In the genomic region with DNA sequence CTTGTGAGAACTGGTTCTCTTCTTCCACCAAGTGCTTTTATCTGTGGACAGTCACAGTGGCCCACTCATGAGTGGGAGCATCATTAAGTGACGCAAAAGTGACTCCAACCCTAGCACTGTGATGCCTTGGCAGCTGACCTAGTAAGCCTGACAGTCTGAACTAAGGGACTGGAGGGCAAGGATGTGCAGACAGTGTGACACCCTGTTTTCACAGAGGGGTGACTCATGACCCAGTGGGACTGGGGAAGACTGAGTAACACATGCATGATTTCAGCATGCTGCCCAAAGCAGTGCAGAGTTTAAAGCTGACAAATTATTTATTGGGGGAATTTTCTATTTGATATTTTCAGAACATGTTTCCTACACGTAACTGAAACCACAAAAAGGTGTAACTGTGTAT, we compare ENCODE assay signal across 36 mouse cellular contexts. TPM values are rescaled to one million over a fixed set of nuclear protein-coding genes. Genes with fewer than 3 reads are reported as not detected.
A peak's percentile ranks its signal among the peaks of the same experiment; 100 is the strongest.
DNase-seq lines count a peak whose midpoint lies in the region; ATAC-seq lines count a peak whose summit lies in the region.
"Had no signal": no experiment of that assay in that cellular context is flagged by ENCODE, and none has a peak within 500 bp of the region (broad histone marks: within the 10 kb centered on the region; RNA-seq: fewer than 3 reads in every experiment).

No protein-coding gene starts in this region.

- peak; percentile 78 for DNase-seq in adrenal gland, adult 2 months
- no peak for DNase-seq in adrenal gland, postnatal 4 days (ENCODE audit: low spot score in 2 of 2)
- peak; percentile 26 for DNase-seq in 416B (ENCODE audit: low read depth)
- peak; percentile 57 to 67 for DNase-seq in adrenal gland, postnatal 36 days
- no peak for DNase-seq in retina, postnatal 1 day
- DNase-seq in right cerebral cortex, postnatal 25 days: no peak
- DNase-seq: cerebellum, adult 8-10 months; gastrocnemius, postnatal 14 days; heart, adult 11 months; kidney, adult 9 months; kidney, postnatal 25 days; liver, embryonic 13.5 days; thymus, adult 18-20 months had no signal

- ATAC-seq in activated CD4-positive, CD25-positive, alpha-beta regulatory T cell, adult 4 months: peak; percentile 10
- no peak for ATAC-seq in erythroblast, adult 5-6 weeks (replicated peaks; ENCODE audit: low FRiP score, poor library complexity, severe bottlenecking)
- ATAC-seq: forebrain, embryonic 16.5 days; hindbrain, embryonic 16.5 days; intestine, embryonic 16.5 days; midbrain, embryonic 16.5 days had no signal

RNA-seq across cellular contexts. Expression of a gene that starts 13.9 kb away (rescaled TPM):
- total RNA-seq in adrenal gland, adult 2 months (2021): 10 to 100 TPM; 31.0 to 33.4 TPM
- polyA plus RNA-seq in adrenal gland, adult 2 months (2012; rRNA removed): 48.8 and 99.4 TPM in 2 replicates
- 10 to 100 TPM; 37.5 to 44.2 TPM for total RNA-seq in adrenal gland, postnatal 4 days (2021)
- polyA plus RNA-seq in activated CD4-positive, CD25-positive, alpha-beta regulatory T cell, adult 4 months (2017; shearing (Covaris generic)): 10 to 100 TPM; 35.7 to 44.6 TPM
- total RNA-seq in adrenal gland, postnatal 36 days (2021): 10 to 100 TPM; 22.1 to 39.7 TPM
- 3.1 TPM in 1 of 2 replicates, not detected in the other for total RNA-seq in erythroblast, adult 5-6 weeks (2015; ENCODE audit: low replicate concordance)
- 2.5 and 4.2 TPM in 2 replicates for total RNA-seq in erythroblast, adult 5-6 weeks (2017; ENCODE audit: low replicate concordance)

RNA-seq across cellular contexts. Expression of a gene that starts 17.3 kb away (rescaled TPM):
- not detected for total RNA-seq in adrenal gland, adult 2 months (2021)
- polyA plus RNA-seq in adrenal gland, adult 2 months (2012; rRNA removed): not detected in 2 replicates
- total RNA-seq in adrenal gland, postnatal 4 days (2021): under 1 TPM in 1 of 2 experiments, not detected in 1; 0.73 TPM
- not detected for polyA plus RNA-seq in activated CD4-positive, CD25-positive, alpha-beta regulatory T cell, adult 4 months (2017; shearing (Covaris generic))
- total RNA-seq in adrenal gland, postnatal 36 days (2021): not detected
- total RNA-seq in erythroblast, adult 5-6 weeks (2015; ENCODE audit: low replicate concordance): 35.1 and 35.2 TPM in 2 replicates
- 59.2 and 65.9 TPM in 2 replicates for total RNA-seq in erythroblast, adult 5-6 weeks (2017; ENCODE audit: low replicate concordance)
- total RNA-seq: CH12.LX; G1E; gastrocnemius, postnatal 14 days; layer of hippocampus, adult 2 months; layer of hippocampus, postnatal 25 days had no signal
- polyA plus RNA-seq: brain, embryonic 14.5 days; embryonic facial prominence, embryonic 14.5 days; forebrain, embryonic 10.5 days; forebrain, embryonic 16.5 days; G1E; heart, embryonic 11.5 days; heart, postnatal 0 days; hindbrain, embryonic 10.5 days; hindbrain, embryonic 16.5 days; limb, embryonic 11.5 days; lung, embryonic 15.5 days; midbrain, embryonic 10.5 days; midbrain, embryonic 16.5 days; myocyte; neural tube, embryonic 13.5 days; small intestine, adult 2 months had no signal

RNA-seq across cellular contexts. Expression of a gene that starts 21.9 kb away (rescaled TPM):
- under 1 TPM; 0.45 to 0.58 TPM for total RNA-seq in adrenal gland, adult 2 months (2021)
- polyA plus RNA-seq in adrenal gland, adult 2 months (2012; rRNA removed): 0.48 and 0.61 TPM in 2 replicates
- under 1 TPM; 0.82 to 0.95 TPM for total RNA-seq in adrenal gland, postnatal 4 days (2021)
- polyA plus RNA-seq in activated CD4-positive, CD25-positive, alpha-beta regulatory T cell, adult 4 months (2017; shearing (Covaris generic)): under 1 TPM in 1 of 2 experiments, not detected in 1; 0.70 TPM
- total RNA-seq in adrenal gland, postnatal 36 days (2021): under 1 TPM; 0.33 to 0.99 TPM
- total RNA-seq in erythroblast, adult 5-6 weeks (2015; ENCODE audit: low replicate concordance): not detected in 2 replicates
- total RNA-seq in erythroblast, adult 5-6 weeks (2017; ENCODE audit: low replicate concordance): not detected in 2 replicates

RNA-seq across cellular contexts. Expression of a gene that starts 43.2 kb away (rescaled TPM):
- total RNA-seq in adrenal gland, adult 2 months (2021): 100 to 1,000 TPM; 223 to 343 TPM
- polyA plus RNA-seq in adrenal gland, adult 2 months (2012; rRNA removed): 390 and 417 TPM in 2 replicates
- total RNA-seq in adrenal gland, postnatal 4 days (2021): 100 to 1,000 TPM; 155 to 181 TPM
- 10 to 100 TPM; 16.2 to 18.5 TPM for polyA plus RNA-seq in activated CD4-positive, CD25-positive, alpha-beta regulatory T cell, adult 4 months (2017; shearing (Covaris generic))
- total RNA-seq in adrenal gland, postnatal 36 days (2021): 100 to 1,000 TPM; 233 to 255 TPM
- total RNA-seq in erythroblast, adult 5-6 weeks (2015; ENCODE audit: low replicate concordance): 0.77 and 6.1 TPM in 2 replicates
- 5.3 and 6.4 TPM in 2 replicates for total RNA-seq in erythroblast, adult 5-6 weeks (2017; ENCODE audit: low replicate concordance)

RNA-seq across cellular contexts. Expression of a gene that starts 47.5 kb away (rescaled TPM):
- not detected for total RNA-seq in adrenal gland, adult 2 months (2021)
- not detected in 2 replicates for polyA plus RNA-seq in adrenal gland, adult 2 months (2012; rRNA removed)
- not detected for total RNA-seq in adrenal gland, postnatal 4 days (2021)
- not detected for polyA plus RNA-seq in activated CD4-positive, CD25-positive, alpha-beta regulatory T cell, adult 4 months (2017; shearing (Covaris generic))
- total RNA-seq in adrenal gland, postnatal 36 days (2021): not detected
- total RNA-seq in erythroblast, adult 5-6 weeks (2015; ENCODE audit: low replicate concordance): not detected in 2 replicates
- total RNA-seq in erythroblast, adult 5-6 weeks (2017; ENCODE audit: low replicate concordance): not detected in 2 replicates
- total RNA-seq: CH12.LX; G1E; layer of hippocampus, adult 2 months; layer of hippocampus, postnatal 25 days had no signal
- polyA plus RNA-seq: brain, embryonic 14.5 days; embryonic facial prominence, embryonic 14.5 days; forebrain, embryonic 10.5 days; forebrain, embryonic 16.5 days; G1E; heart, embryonic 11.5 days; heart, postnatal 0 days; hindbrain, embryonic 10.5 days; hindbrain, embryonic 16.5 days; intestine, embryonic 16.5 days; limb, embryonic 11.5 days; liver, embryonic 13.5 days; lung, embryonic 15.5 days; midbrain, embryonic 10.5 days; midbrain, embryonic 16.5 days; myocyte; neural tube, embryonic 13.5 days; small intestine, adult 2 months; stomach, embryonic 16.5 days had no signal

Comparison
In these comparisons a context has a peak if more than half of its experiments do, and no peak if none do; other contexts are left out.
1. DNase-seq: peak in adrenal gland, adult 2 months (single experiment), 416B (single experiment) and adrenal gland, postnatal 36 days (2 of 2); none in adrenal gland, postnatal 4 days (0 of 2), retina, postnatal 1 day (single experiment) and right cerebral cortex, postnatal 25 days (single experiment).
2. RNA of a gene that starts 13.9 kb away (total RNA-seq): 37.5 to 44.2 TPM in adrenal gland, postnatal 4 days, 22.1 to 39.7 TPM in adrenal gland, postnatal 36 days and 31.0 to 33.4 TPM in adrenal gland, adult 2 months; 2.5 to 4.2 TPM in erythroblast, adult 5-6 weeks; every median in the first group is over 4 times any median in the second.
3. RNA of a gene that starts 17.3 kb away (total RNA-seq): 35.1 to 65.9 TPM in erythroblast, adult 5-6 weeks; 0.73 TPM in adrenal gland, postnatal 4 days, not detected in adrenal gland, adult 2 months and not detected in adrenal gland, postnatal 36 days; every median in the first group is over 10 times any median in the second.